Mouse (Mus musculus): ENCODE data around the gene Spaar. TPM values are rescaled to one million over a fixed set of nuclear protein-coding genes. Genes with fewer than 3 reads are reported as not detected.

The Spaar gene
- polyA plus RNA-seq, 1 experiment: 4.6 TPM

DNA sequence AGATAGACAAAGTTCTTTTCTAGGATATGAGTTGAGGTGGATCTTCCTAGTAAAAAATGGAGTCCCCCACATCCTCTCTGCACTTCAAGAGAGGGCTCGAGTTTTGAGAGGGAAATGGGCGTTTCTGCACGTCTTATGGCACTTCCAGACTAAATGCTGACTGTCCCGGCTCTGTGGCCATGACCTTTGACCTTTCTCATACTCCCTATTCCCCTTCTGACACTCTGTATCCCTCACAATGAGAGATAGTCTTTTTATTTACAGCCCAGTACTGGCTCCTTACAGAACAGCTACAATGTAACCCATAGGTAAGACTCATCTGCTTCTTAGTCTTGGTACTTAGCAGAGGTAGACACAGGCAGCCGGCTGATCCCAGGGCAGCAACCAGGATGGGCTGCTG, 11.7 kb downstream of the Spaar start:
- no peaks in the 10 kb centered on the region for H3K27me3 ChIP-seq (ENCODE audit: control insufficient read depth, insufficient read depth, low read length)
- H3K27ac ChIP-seq (ENCODE audit: control insufficient read depth, insufficient read depth, low read depth, low read length): no peak overlapping the region
- H3K4me3 ChIP-seq (ENCODE audit: control insufficient read depth, low read depth, low read length): no peak overlapping the region
- TF ChIP-seq POLR2A (IDR thresholded peaks at IDR 0.05; ENCODE audit: control insufficient read depth, low read depth, low read length): no peak
- TF ChIP-seq CTCF (IDR thresholded peaks at IDR 0.05; ENCODE audit: control insufficient read depth, insufficient read depth, insufficient replicate concordance, low read depth, low read length): no peak
- no peaks in the 10 kb centered on the region for H3K36me3 ChIP-seq (ENCODE audit: control insufficient read depth, insufficient read depth, low read length)
- peaks cover 3% of the 10 kb centered on the region for H3K4me1 ChIP-seq (ENCODE audit: control insufficient read depth, insufficient read depth, low read length)

DNA sequence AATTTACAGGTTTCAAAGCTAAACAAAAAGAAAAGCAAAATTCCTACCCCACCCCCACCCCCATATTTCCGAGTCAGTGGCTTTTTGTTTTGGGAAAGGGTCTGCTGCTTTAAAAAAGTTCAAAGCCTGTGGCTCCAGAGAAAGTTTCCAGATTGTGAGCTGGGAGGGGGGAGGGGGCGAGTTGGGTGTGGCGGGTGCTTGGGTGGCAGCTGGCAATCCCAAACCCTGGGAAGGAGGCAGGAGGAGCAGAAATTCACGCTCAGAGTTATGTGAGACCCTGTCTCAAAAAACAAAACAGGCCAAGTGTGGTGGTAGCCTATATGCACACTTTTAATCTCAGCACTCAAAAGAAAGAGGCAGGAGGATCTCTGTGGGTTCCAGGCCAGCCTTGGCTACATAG, 12.8 kb downstream of the Spaar start:
- Histone ChIP-seq H3K27me3 (ENCODE audit: control insufficient read depth, insufficient read depth, low read length) (no peaks in the 10 kb centered on the region), H3K36me3 (ENCODE audit: control insufficient read depth, insufficient read depth, low read length) (no peaks in the 10 kb centered on the region), H3K4me3 (ENCODE audit: control insufficient read depth, low read depth, low read length) (no peak overlapping the region), H3K27ac (ENCODE audit: control insufficient read depth, insufficient read depth, low read depth, low read length) (no peak overlapping the region), H3K4me1 (ENCODE audit: control insufficient read depth, insufficient read depth, low read length) (peaks cover 3% of the 10 kb centered on the region; the same call in 1 of the 2 replicates)
- TF ChIP-seq CTCF (IDR thresholded peaks at IDR 0.05; ENCODE audit: control insufficient read depth, insufficient read depth, insufficient replicate concordance, low read depth, low read length) (no peak), POLR2A (IDR thresholded peaks at IDR 0.05; ENCODE audit: control insufficient read depth, low read depth, low read length) (no peak)

DNA sequence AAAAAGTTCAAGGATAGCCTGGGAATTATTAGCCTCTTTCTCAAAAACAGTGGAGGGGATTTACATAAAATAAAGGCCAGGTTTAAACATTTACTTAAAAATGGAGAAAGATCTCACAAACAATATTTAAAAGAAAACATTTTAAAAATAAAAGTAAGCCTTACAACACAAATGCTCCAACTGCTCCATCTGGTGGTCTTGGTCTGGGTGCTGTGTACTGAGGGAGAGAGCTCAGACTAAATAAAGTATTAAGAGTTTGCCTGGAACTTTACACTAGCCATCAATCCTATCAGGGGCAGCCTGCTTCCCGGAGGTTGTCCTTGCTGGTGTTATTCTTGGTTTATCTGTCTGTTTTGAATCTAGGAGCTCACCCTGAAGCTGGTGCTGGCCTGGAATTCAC, 13.3 kb downstream of the Spaar start:
- no peaks in the 10 kb centered on the region for H3K36me3 ChIP-seq (ENCODE audit: control insufficient read depth, insufficient read depth, low read length)
- TF ChIP-seq POLR2A (IDR thresholded peaks at IDR 0.05; ENCODE audit: control insufficient read depth, low read depth, low read length) (no peak), CTCF (IDR thresholded peaks at IDR 0.05; ENCODE audit: control insufficient read depth, insufficient read depth, insufficient replicate concordance, low read depth, low read length) (no peak)
- peaks cover 3% of the 10 kb centered on the region; the same call in 1 of the 2 replicates for H3K4me1 ChIP-seq (ENCODE audit: control insufficient read depth, insufficient read depth, low read length)
- H3K27me3 ChIP-seq (ENCODE audit: control insufficient read depth, insufficient read depth, low read length): no peaks in the 10 kb centered on the region
- no peak overlapping the region for H3K27ac ChIP-seq (ENCODE audit: control insufficient read depth, insufficient read depth, low read depth, low read length)
- no peak overlapping the region for H3K4me3 ChIP-seq (ENCODE audit: control insufficient read depth, low read depth, low read length)

DNA sequence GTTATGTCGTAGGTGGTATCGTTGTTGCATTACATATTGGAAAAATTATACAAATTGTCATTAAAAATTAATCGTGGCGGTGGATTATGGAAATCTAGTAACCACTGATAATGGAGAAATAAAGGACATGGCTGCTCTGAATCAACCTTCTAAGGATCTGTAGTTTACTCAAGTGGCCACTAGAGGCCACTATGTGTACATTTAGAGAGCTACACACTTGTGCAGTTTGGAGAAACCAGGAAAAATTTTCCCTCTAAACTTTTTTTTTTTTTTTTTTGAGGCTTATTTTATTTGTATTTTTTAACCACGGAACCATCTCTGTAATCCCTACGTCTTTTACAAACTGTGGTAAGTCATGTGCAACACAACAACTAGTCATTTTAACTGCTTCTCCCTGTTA, 15.4 kb downstream of the Spaar start:
- H3K36me3 ChIP-seq (ENCODE audit: control insufficient read depth, insufficient read depth, low read length): no peaks in the 10 kb centered on the region
- no peak overlapping the region for H3K27ac ChIP-seq (ENCODE audit: control insufficient read depth, insufficient read depth, low read depth, low read length)
- H3K4me1 ChIP-seq (ENCODE audit: control insufficient read depth, insufficient read depth, low read length): 0 out of 2 replicates have a peak, but pooled peaks cover 3% of the 10 kb centered on the region
- TF ChIP-seq POLR2A (IDR thresholded peaks at IDR 0.05; ENCODE audit: control insufficient read depth, low read depth, low read length) (no peak), CTCF (IDR thresholded peaks at IDR 0.05; ENCODE audit: control insufficient read depth, insufficient read depth, insufficient replicate concordance, low read depth, low read length) (peak; percentile 11; the same call in 1 of the 2 replicates)
- H3K4me3 ChIP-seq (ENCODE audit: control insufficient read depth, low read depth, low read length): no peak overlapping the region
- no peaks in the 10 kb centered on the region for H3K27me3 ChIP-seq (ENCODE audit: control insufficient read depth, insufficient read depth, low read length)

DNA sequence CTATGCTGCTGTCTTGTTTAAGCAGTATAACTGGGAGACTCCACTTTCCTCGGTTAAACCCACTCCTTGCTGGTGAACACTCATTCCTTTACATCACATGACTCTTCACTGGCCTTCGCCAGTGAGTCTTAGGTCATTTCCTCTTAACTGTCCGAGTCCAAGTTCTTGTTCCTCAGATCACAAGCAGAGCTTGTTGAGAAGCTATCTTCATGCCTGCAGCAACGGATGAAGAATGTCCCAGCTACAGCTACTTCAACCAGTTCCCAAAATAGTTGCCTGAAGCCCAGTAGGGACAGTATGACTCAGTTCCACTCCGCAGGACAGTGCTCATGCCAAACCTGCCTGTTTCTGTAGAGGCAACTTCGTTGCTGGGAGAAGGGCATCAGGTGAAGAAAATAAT, 27.4 kb downstream of the Spaar start:
- TF ChIP-seq CTCF (IDR thresholded peaks at IDR 0.05; ENCODE audit: control insufficient read depth, insufficient read depth, insufficient replicate concordance, low read depth, low read length): no peak
- no peak for TF ChIP-seq POLR2A (IDR thresholded peaks at IDR 0.05; ENCODE audit: control insufficient read depth, low read depth, low read length)
- Histone ChIP-seq H3K4me3 (ENCODE audit: control insufficient read depth, low read depth, low read length) (no peak overlapping the region), H3K27me3 (ENCODE audit: control insufficient read depth, insufficient read depth, low read length) (no peaks in the 10 kb centered on the region), H3K36me3 (ENCODE audit: control insufficient read depth, insufficient read depth, low read length) (no peaks in the 10 kb centered on the region), H3K27ac (ENCODE audit: control insufficient read depth, insufficient read depth, low read depth, low read length) (no peak overlapping the region), H3K4me1 (ENCODE audit: control insufficient read depth, insufficient read depth, low read length) (peaks cover 3% of the 10 kb centered on the region; the same call in 1 of the 2 replicates)

DNA sequence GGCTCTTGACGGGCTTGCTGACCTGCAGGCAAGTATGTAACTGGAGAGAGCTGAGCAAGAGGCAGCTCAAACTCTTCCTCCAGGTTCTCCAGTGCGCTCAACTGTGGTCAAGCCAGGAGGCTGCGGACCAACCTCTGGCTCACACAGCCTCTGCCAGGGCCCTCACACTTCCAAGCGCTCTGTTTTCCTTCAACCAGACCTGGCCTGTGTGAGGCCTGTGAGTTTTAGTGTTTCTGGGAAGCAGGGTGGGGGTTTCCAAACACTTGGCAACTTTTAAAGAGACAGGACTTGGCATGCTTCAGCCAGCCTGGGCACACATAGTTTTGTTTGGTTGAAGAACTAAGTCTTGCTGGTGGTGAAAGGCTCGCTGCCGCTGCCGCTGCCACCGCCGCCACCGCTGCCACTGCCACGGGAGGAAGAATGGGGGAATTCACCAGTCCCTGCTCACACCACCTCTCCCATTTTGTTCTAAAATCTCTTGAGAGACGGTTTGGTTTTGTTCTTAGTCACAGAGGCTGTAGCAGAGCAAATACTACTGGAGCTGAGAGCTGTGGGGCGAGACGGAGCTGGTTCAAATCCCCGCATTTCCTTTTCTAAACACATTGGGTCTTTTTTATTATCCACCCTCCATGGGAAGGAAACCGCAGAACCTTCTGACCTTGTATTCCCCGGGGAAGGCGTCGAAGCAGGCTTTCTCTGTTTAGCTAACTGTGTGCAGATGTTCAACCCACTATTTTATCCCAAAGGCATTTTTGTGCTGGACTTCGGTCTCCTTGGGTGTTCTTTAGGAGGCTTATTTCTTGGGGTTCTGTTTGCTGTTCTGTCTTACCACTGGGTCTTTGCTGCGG, 30.0 kb downstream of the Spaar start:
- Histone ChIP-seq H3K27ac (ENCODE audit: control insufficient read depth, insufficient read depth, low read depth, low read length) (no peak overlapping the region), H3K4me3 (ENCODE audit: control insufficient read depth, low read depth, low read length) (no peak overlapping the region), H3K4me1 (ENCODE audit: control insufficient read depth, insufficient read depth, low read length) (peaks cover 3% of the 10 kb centered on the region; the same call in 1 of the 2 replicates), H3K36me3 (ENCODE audit: control insufficient read depth, insufficient read depth, low read length) (no peaks in the 10 kb centered on the region), H3K27me3 (ENCODE audit: control insufficient read depth, insufficient read depth, low read length) (no peaks in the 10 kb centered on the region)
- TF ChIP-seq POLR2A (IDR thresholded peaks at IDR 0.05; ENCODE audit: control insufficient read depth, low read depth, low read length): no peak

DNA sequence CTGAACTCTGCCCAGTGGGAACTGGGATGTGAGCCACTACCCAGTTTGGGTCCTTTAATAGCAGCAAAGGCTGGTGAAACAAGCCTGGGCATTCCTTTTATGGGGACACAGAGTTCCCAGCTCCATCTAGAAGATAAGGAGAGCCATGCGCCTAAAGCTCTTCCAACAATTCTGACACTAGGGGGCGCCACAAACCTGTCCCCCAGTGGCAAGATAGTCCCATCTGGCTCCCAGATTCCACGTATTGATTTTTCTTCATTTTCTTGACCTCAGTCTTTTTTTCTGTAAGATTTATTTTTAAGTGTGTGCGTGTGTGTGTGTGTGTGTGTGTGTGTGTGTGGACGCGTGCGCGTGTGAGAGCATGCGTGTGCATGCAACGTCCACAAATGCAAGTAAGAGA, 30.6 kb downstream of the Spaar start:
- H3K27ac ChIP-seq (ENCODE audit: control insufficient read depth, insufficient read depth, low read depth, low read length): no peak overlapping the region
- no peaks in the 10 kb centered on the region for H3K36me3 ChIP-seq (ENCODE audit: control insufficient read depth, insufficient read depth, low read length)
- H3K4me1 ChIP-seq (ENCODE audit: control insufficient read depth, insufficient read depth, low read length): peaks cover 3% of the 10 kb centered on the region; the same call in 1 of the 2 replicates
- no peaks in the 10 kb centered on the region for H3K27me3 ChIP-seq (ENCODE audit: control insufficient read depth, insufficient read depth, low read length)
- no peak overlapping the region; the same call in 1 of the 2 replicates for H3K4me3 ChIP-seq (ENCODE audit: control insufficient read depth, low read depth, low read length)
- TF ChIP-seq CTCF (IDR thresholded peaks at IDR 0.05; ENCODE audit: control insufficient read depth, insufficient read depth, insufficient replicate concordance, low read depth, low read length): peak; percentile 66; the same call in 1 of the 2 replicates
- no peak for TF ChIP-seq POLR2A (IDR thresholded peaks at IDR 0.05; ENCODE audit: control insufficient read depth, low read depth, low read length)
